Mouse (Mus musculus): ENCODE results near the gene Glul. TPM values are rescaled to one million over a fixed set of nuclear protein-coding genes. Genes with fewer than 3 reads are reported as not detected.

The Glul gene
- polyA plus RNA-seq, 1 experiment from 2014 or later: 59.0 TPM

DNA sequence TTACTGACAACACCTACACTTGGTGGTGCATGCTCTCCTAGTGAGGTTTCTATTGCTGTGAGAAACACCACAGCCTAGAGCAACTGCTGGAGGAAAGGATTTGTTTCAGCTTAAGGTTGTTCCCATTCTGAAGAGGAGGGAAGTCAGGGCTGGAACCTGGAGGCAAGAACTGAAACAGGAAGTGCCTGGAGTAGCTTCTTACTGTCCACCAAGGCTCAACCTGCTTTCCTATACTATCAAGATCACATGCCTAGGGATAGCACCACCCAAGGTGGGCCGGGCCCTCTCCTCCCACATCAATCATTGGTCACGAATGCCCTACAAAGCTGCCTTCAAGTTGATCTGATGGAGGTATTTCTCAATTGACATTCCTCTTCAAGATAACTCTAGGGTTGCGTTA lies 21.9 kb downstream of the Glul start:
- H3K4me3 ChIP-seq (ENCODE audit: low read length): no peak overlapping the region
- H3K36me3 ChIP-seq (ENCODE audit: control insufficient read depth, insufficient read depth): no peaks in the 10 kb centered on the region
- H3K27ac ChIP-seq (ENCODE audit: low read length): no peak overlapping the region
- ATAC-seq (replicated peaks; ENCODE audit: extremely low read depth, insufficient read depth, low FRiP score): no peak
- H3K9me3 ChIP-seq (replicated peaks; ENCODE audit: control insufficient read depth, low read length): no peaks in the 10 kb centered on the region
- H3K4me1 ChIP-seq (ENCODE audit: control insufficient read depth, insufficient read depth, low read length): peaks cover 12% of the 10 kb centered on the region
- WGBS: 92% methylated on average over 3 of the region's 3 CpGs
- no peak overlapping the region for H3K9ac ChIP-seq (ENCODE audit: low read length)
- no peaks in the 10 kb centered on the region for H3K27me3 ChIP-seq (ENCODE audit: control insufficient read depth, insufficient read depth, low read length)
- no peak overlapping the region for H3K4me2 ChIP-seq (ENCODE audit: low read depth, low read length)

- Histone ChIP-seq H3K4me3 (ENCODE audit: low read length) (no peak overlapping the region), H3K27ac (ENCODE audit: low read length) (peak overlapping the region; percentile 79), H3K4me2 (ENCODE audit: low read depth, low read length) (no peak overlapping the region; the same call in 1 of the 2 replicates), H3K27me3 (ENCODE audit: control insufficient read depth, insufficient read depth, low read length) (no peaks in the 10 kb centered on the region), H3K9me3 (replicated peaks; ENCODE audit: control insufficient read depth, low read length) (no peaks in the 10 kb centered on the region), H3K9ac (ENCODE audit: low read length) (no peak overlapping the region), H3K36me3 (ENCODE audit: control insufficient read depth, insufficient read depth) (no peaks in the 10 kb centered on the region), H3K4me1 (ENCODE audit: control insufficient read depth, insufficient read depth, low read length) (peaks cover 12% of the 10 kb centered on the region)
- 13% methylated on average over 5 of the region's 5 CpGs for WGBS
- ATAC-seq (replicated peaks; ENCODE audit: extremely low read depth, insufficient read depth, low FRiP score): peak; percentile 94
These were observed 22.9 kb downstream of the Glul start for GRCm38 (mm10) chr1:153922571-153923021.

- Histone ChIP-seq H3K4me3 (ENCODE audit: low read length) (no peak overlapping the region), H3K4me2 (ENCODE audit: low read depth, low read length) (no peak overlapping the region), H3K36me3 (ENCODE audit: control insufficient read depth, insufficient read depth) (no peaks in the 10 kb centered on the region), H3K27me3 (ENCODE audit: control insufficient read depth, insufficient read depth, low read length) (no peaks in the 10 kb centered on the region), H3K9ac (ENCODE audit: low read length) (no peak overlapping the region), H3K9me3 (replicated peaks; ENCODE audit: control insufficient read depth, low read length) (no peaks in the 10 kb centered on the region), H3K27ac (ENCODE audit: low read length) (no peak overlapping the region), H3K4me1 (ENCODE audit: control insufficient read depth, insufficient read depth, low read length) (peaks cover 5% of the 10 kb centered on the region; the same call in 1 of the 2 replicates)
- 75% methylated on average over 6 of the region's 6 CpGs for WGBS
- no peak for ATAC-seq (replicated peaks; ENCODE audit: extremely low read depth, insufficient read depth, low FRiP score)
These were observed 24.9 kb downstream of the Glul start for GRCm38 (mm10) chr1:153924395-153925385.

- Histone ChIP-seq H3K4me3 (ENCODE audit: low read length) (no peak overlapping the region), H3K27ac (ENCODE audit: low read length) (no peak overlapping the region), H3K4me2 (ENCODE audit: low read depth, low read length) (no peak overlapping the region), H3K27me3 (ENCODE audit: control insufficient read depth, insufficient read depth, low read length) (no peaks in the 10 kb centered on the region), H3K9me3 (replicated peaks; ENCODE audit: control insufficient read depth, low read length) (no peaks in the 10 kb centered on the region), H3K4me1 (ENCODE audit: control insufficient read depth, insufficient read depth, low read length) (no peaks in the 10 kb centered on the region), H3K36me3 (ENCODE audit: control insufficient read depth, insufficient read depth) (no peaks in the 10 kb centered on the region), H3K9ac (ENCODE audit: low read length) (no peak overlapping the region)
- WGBS: 80% methylated on average over 2 of the region's 2 CpGs
- ATAC-seq (replicated peaks; ENCODE audit: extremely low read depth, insufficient read depth, low FRiP score): no peak
These were observed 30.7 kb downstream of the Glul start for GRCm38 (mm10) chr1:153930431-153930830.

DNA sequence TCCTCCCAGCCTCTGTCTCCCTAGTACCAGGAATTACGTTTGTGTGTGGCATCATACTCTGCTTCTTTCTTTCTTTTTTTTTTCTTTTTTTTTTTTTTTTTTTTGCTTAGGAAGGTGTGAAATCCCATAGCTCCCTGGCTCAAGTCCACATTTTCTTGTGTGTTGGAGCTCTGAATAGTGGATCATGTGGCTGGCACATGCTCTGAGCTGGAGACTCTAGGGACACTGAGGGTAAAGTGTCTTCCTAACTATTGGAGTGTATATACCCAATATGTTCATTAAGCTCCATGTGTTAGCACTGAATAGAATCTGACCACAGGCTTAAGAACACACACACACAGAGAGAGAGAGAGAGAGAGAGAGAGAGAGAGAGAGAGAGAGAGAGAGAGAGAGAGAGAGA lies 34.0 kb downstream of the Glul start:
- no peaks in the 10 kb centered on the region for H3K4me1 ChIP-seq (ENCODE audit: control insufficient read depth, insufficient read depth, low read length)
- H3K9me3 ChIP-seq (replicated peaks; ENCODE audit: control insufficient read depth, low read length): no peaks in the 10 kb centered on the region
- H3K36me3 ChIP-seq (ENCODE audit: control insufficient read depth, insufficient read depth): no peaks in the 10 kb centered on the region
- no peak overlapping the region for H3K9ac ChIP-seq (ENCODE audit: low read length)
- WGBS: 63% methylated on average over 1 of the region's 1 CpGs
- no peak overlapping the region for H3K27ac ChIP-seq (ENCODE audit: low read length)
- H3K4me3 ChIP-seq (ENCODE audit: low read length): no peak overlapping the region
- H3K27me3 ChIP-seq (ENCODE audit: control insufficient read depth, insufficient read depth, low read length): no peaks in the 10 kb centered on the region
- no peak overlapping the region for H3K4me2 ChIP-seq (ENCODE audit: low read depth, low read length)
- ATAC-seq (replicated peaks; ENCODE audit: extremely low read depth, insufficient read depth, low FRiP score): no peak

DNA sequence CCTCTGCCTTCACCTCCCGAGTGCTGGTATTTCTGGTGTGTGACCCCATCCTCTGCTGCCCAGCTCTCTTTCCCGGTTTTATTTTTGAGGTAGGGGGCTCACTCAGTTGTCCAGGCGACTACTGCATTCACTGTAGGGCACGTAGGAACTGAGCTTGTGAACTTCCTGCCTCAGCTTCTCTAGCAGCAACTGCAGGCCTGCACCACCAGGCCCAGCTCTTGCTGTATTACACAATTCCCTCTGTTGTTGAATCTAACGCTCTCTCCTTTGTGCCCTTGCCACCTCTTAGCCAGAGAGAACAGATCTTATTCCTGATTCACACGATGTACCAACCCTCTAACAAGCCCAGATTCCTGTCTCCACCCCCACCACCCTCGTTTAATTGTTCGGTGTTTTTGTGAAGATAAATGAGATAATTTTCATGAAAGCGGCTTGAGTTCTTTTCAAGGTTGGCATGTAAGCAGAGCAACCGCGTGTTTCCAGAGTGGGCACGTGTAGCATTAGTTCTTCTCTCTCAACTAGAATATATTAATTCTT lies 36.2 kb downstream of the Glul start:
- Histone ChIP-seq H3K27ac (ENCODE audit: low read length) (no peak overlapping the region), H3K36me3 (ENCODE audit: control insufficient read depth, insufficient read depth) (no peaks in the 10 kb centered on the region), H3K4me3 (ENCODE audit: low read length) (no peak overlapping the region), H3K27me3 (ENCODE audit: control insufficient read depth, insufficient read depth, low read length) (no peaks in the 10 kb centered on the region), H3K9ac (ENCODE audit: low read length) (no peak overlapping the region), H3K4me2 (ENCODE audit: low read depth, low read length) (no peak overlapping the region), H3K9me3 (replicated peaks; ENCODE audit: control insufficient read depth, low read length) (no peaks in the 10 kb centered on the region), H3K4me1 (ENCODE audit: control insufficient read depth, insufficient read depth, low read length) (no peaks in the 10 kb centered on the region)
- 76% methylated on average over 12 of the region's 12 CpGs for WGBS
- no peak for ATAC-seq (replicated peaks; ENCODE audit: extremely low read depth, insufficient read depth, low FRiP score)

DNA sequence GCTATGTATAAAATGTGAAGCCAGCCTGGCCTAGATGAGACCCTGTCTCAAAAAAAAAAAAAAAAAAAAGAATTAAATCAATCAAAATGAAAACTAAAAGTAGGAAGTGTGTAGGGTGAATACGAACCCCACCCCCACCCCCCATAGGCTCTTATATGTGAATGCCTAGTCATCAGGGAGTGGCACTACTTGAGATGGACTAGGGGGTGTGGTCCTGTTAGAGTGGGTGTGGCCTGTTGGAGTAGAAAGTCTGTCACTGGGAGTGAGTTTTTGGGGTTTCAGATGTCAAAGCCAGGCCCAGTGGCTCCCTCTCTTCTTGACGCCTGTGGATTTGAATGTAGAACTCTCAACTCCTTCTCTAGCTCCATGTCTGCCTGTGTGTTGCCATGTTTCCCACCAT lies 37.3 kb downstream of the Glul start:
- Histone ChIP-seq H3K27me3 (ENCODE audit: control insufficient read depth, insufficient read depth, low read length) (no peaks in the 10 kb centered on the region), H3K4me3 (ENCODE audit: low read length) (no peak overlapping the region), H3K9ac (ENCODE audit: low read length) (no peak overlapping the region), H3K27ac (ENCODE audit: low read length) (no peak overlapping the region), H3K4me2 (ENCODE audit: low read depth, low read length) (no peak overlapping the region), H3K36me3 (ENCODE audit: control insufficient read depth, insufficient read depth) (no peaks in the 10 kb centered on the region), H3K9me3 (replicated peaks; ENCODE audit: control insufficient read depth, low read length) (no peaks in the 10 kb centered on the region), H3K4me1 (ENCODE audit: control insufficient read depth, insufficient read depth, low read length) (no peaks in the 10 kb centered on the region)
- no peak for ATAC-seq (replicated peaks; ENCODE audit: extremely low read depth, insufficient read depth, low FRiP score)
- WGBS: 96% methylated on average over 2 of the region's 2 CpGs

DNA sequence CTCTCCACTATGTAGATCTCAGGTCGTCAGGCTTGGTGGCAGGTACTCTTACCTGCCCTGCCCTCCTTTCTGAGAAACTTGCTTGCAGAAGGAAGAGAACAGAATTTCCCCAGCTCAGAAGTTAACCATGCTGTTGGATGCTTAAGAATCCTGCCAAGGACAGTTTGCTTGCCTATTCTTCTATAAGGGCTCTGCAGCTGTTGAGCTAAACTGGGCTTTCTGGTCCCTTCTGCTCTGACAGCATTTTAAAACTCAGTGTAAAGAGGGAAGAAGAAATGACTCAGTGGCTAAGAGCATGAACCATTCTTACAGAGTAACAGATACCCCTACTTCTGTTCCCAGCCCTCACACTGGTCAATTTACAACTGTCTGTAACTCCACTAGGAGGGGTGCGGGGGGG lies 41.2 kb downstream of the Glul start:
- Histone ChIP-seq H3K36me3 (ENCODE audit: control insufficient read depth, insufficient read depth) (no peaks in the 10 kb centered on the region), H3K4me1 (ENCODE audit: control insufficient read depth, insufficient read depth, low read length) (no peaks in the 10 kb centered on the region), H3K9ac (ENCODE audit: low read length) (no peak overlapping the region), H3K27ac (ENCODE audit: low read length) (no peak overlapping the region), H3K27me3 (ENCODE audit: control insufficient read depth, insufficient read depth, low read length) (no peaks in the 10 kb centered on the region), H3K9me3 (replicated peaks; ENCODE audit: control insufficient read depth, low read length) (no peaks in the 10 kb centered on the region), H3K4me2 (ENCODE audit: low read depth, low read length) (no peak overlapping the region), H3K4me3 (ENCODE audit: low read length) (no peak overlapping the region)
- no peak for ATAC-seq (replicated peaks; ENCODE audit: extremely low read depth, insufficient read depth, low FRiP score)
- WGBS: 86% methylated on average over 2 of the region's 2 CpGs

DNA sequence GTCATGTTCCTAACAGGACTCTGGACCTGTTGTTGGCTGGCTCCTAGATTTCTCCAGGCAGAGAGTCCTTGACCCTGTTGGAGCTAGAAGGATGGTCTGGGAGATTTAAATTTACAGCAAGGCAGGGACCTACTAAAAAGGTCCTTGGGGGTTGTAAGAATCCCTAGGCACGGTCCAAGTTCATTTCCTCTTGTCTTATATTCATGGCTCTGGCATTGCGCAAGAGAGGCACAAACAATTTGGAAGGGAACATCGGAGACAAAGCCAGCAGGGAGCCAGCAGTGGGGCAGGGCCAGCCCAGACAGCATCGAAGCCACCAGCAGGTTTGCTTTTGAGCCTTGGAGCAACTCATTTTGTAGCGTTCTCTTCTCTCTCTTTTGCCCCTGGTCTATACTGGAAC lies 45.4 kb downstream of the Glul start:
- no peak overlapping the region for H3K27ac ChIP-seq (ENCODE audit: low read length)
- H3K4me3 ChIP-seq (ENCODE audit: low read length): no peak overlapping the region
- no peaks in the 10 kb centered on the region for H3K27me3 ChIP-seq (ENCODE audit: control insufficient read depth, insufficient read depth, low read length)
- 78% methylated on average over 5 of the region's 5 CpGs for WGBS
- ATAC-seq (replicated peaks; ENCODE audit: extremely low read depth, insufficient read depth, low FRiP score): no peak
- H3K9ac ChIP-seq (ENCODE audit: low read length): no peak overlapping the region
- H3K4me1 ChIP-seq (ENCODE audit: control insufficient read depth, insufficient read depth, low read length): no peaks in the 10 kb centered on the region
- no peaks in the 10 kb centered on the region for H3K9me3 ChIP-seq (replicated peaks; ENCODE audit: control insufficient read depth, low read length)
- no peak overlapping the region for H3K4me2 ChIP-seq (ENCODE audit: low read depth, low read length)
- H3K36me3 ChIP-seq (ENCODE audit: control insufficient read depth, insufficient read depth): no peaks in the 10 kb centered on the region
